Mouse (Mus musculus): ENCODE measurements around the gene Cdan1. TPM values are rescaled to one million over a fixed set of nuclear protein-coding genes. Genes with fewer than 3 reads are reported as not detected.
"Not testable (repeated sequence)": the region's sequence is repeated elsewhere in the genome, so short reads cannot be mapped to it uniquely, and the experiment has no call there.

Cdan1 gene
- polyA plus RNA-seq, 1 experiment from 2014 or later, result 6.8 TPM

- H3K9ac ChIP-seq, result no peak overlapping the region
- H3K9me3 ChIP-seq, result no peaks in the 10 kb centered on the region
- 93% methylated on average over 3 of the region's 3 CpGs for WGBS
- H3K27ac ChIP-seq, result no peak overlapping the region
- H3K4me2 ChIP-seq, result no peak overlapping the region
- H3K27me3 ChIP-seq, result no peaks in the 10 kb centered on the region
- H3K4me1 ChIP-seq, result no peaks in the 10 kb centered on the region
- H3K4me3 ChIP-seq, result no peak overlapping the region
- peaks cover 54% of the 10 kb centered on the region for H3K36me3 ChIP-seq
- ATAC-seq (ENCODE audit: insufficient number of reproducible peaks, insufficient read depth, low FRiP score, low TSS enrichment, low read depth), result no peak
These were observed 139.0 kb downstream of the Cdan1 start for GRCm38 (mm10) chr2:120710948-120711347.

- Histone ChIP-seq H3K27ac (no peak overlapping the region), H3K36me3 (peaks cover 56% of the 10 kb centered on the region), H3K27me3 (no peaks in the 10 kb centered on the region), H3K4me3 (no peak overlapping the region), H3K9ac (no peak overlapping the region), H3K9me3 (no peaks in the 10 kb centered on the region), H3K4me1 (no peaks in the 10 kb centered on the region), H3K4me2 (no peak overlapping the region)
- no peak for ATAC-seq (ENCODE audit: insufficient number of reproducible peaks, insufficient read depth, low FRiP score, low TSS enrichment, low read depth)
- WGBS, result 84% methylated on average over 3 of the region's 3 CpGs
These were observed 139.8 kb downstream of the Cdan1 start for GRCm38 (mm10) chr2:120710154-120710553.

- Histone ChIP-seq H3K27ac (no peak overlapping the region), H3K27me3 (no peaks in the 10 kb centered on the region), H3K9ac (no peak overlapping the region), H3K4me3 (no peak overlapping the region), H3K4me1 (no peaks in the 10 kb centered on the region), H3K4me2 (no peak overlapping the region), H3K9me3 (no peaks in the 10 kb centered on the region), H3K36me3 (peaks cover 32% of the 10 kb centered on the region)
- no peak for ATAC-seq (ENCODE audit: insufficient number of reproducible peaks, insufficient read depth, low FRiP score, low TSS enrichment, low read depth)
These were observed 142.9 kb downstream of the Cdan1 start for GRCm38 (mm10) chr2:120707041-120707440.

DNA sequence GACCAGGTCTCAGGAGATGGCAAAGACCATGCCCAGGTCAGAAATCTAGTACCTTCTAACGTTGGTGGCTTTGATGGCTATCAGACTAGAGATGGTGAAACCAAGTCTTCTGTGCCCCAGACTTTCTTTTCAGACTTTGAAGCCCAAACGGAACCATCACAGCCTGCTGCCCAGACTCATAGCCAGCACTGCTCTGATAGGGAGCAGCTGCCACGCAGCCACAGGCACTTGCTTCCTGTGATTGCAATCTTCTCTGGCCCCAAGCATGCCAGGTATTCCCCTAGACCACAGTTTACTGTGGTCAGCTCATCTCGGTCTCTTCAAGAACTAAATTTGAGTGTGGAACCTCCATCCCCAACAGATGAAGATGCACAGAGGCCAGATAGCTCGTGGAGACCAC lies 147.3 kb downstream of the Cdan1 start:
- Histone ChIP-seq H3K4me1 (no peaks in the 10 kb centered on the region), H3K9ac (no peak overlapping the region), H3K4me3 (no peak overlapping the region), H3K36me3 (peaks cover 53% of the 10 kb centered on the region), H3K27ac (no peak overlapping the region), H3K27me3 (no peaks in the 10 kb centered on the region), H3K4me2 (no peak overlapping the region), H3K9me3 (no peaks in the 10 kb centered on the region)
- ATAC-seq (ENCODE audit: insufficient number of reproducible peaks, insufficient read depth, low FRiP score, low TSS enrichment, low read depth), result no peak
- 72% methylated on average over 5 of the region's 5 CpGs for WGBS

- no peaks in the 10 kb centered on the region for H3K9me3 ChIP-seq
- no peaks in the 10 kb centered on the region for H3K27me3 ChIP-seq
- no peaks in the 10 kb centered on the region for H3K4me1 ChIP-seq
- no peak overlapping the region for H3K4me3 ChIP-seq
- H3K36me3 ChIP-seq, result peaks cover 59% of the 10 kb centered on the region
- ATAC-seq (ENCODE audit: insufficient number of reproducible peaks, insufficient read depth, low FRiP score, low TSS enrichment, low read depth), result no peak
- no peak overlapping the region for H3K4me2 ChIP-seq
- 85% methylated on average over 3 of the region's 3 CpGs for WGBS
- no peak overlapping the region for H3K27ac ChIP-seq
- H3K9ac ChIP-seq, result no peak overlapping the region
These were observed 149.5 kb downstream of the Cdan1 start for GRCm38 (mm10) chr2:120700379-120700885.

GRCm38 (mm10) chr2:120697767-120698166 lies 152.2 kb downstream of the Cdan1 start:
- no peak overlapping the region for H3K4me3 ChIP-seq
- H3K9me3 ChIP-seq, result no peaks in the 10 kb centered on the region
- peaks cover 61% of the 10 kb centered on the region for H3K36me3 ChIP-seq
- H3K27me3 ChIP-seq, result no peaks in the 10 kb centered on the region
- 80% methylated on average over 5 of the region's 5 CpGs for WGBS
- no peak overlapping the region for H3K27ac ChIP-seq
- no peak overlapping the region for H3K9ac ChIP-seq
- no peak for ATAC-seq (ENCODE audit: insufficient number of reproducible peaks, insufficient read depth, low FRiP score, low TSS enrichment, low read depth)
- no peak overlapping the region for H3K4me2 ChIP-seq
- H3K4me1 ChIP-seq, result no peaks in the 10 kb centered on the region

GRCm38 (mm10) chr2:120681151-120681550 lies 168.8 kb downstream of the Cdan1 start:
- H3K9me3 ChIP-seq; H3K27me3 ChIP-seq; H3K27ac ChIP-seq; H3K4me1 ChIP-seq; ATAC-seq (ENCODE audit: insufficient number of reproducible peaks, insufficient read depth, low FRiP score, low TSS enrichment, low read depth); H3K4me2 ChIP-seq; H3K4me3 ChIP-seq; H3K9ac ChIP-seq: not testable (repeated sequence)
- WGBS, result 84% methylated on average over 7 of the region's 7 CpGs
- H3K36me3 ChIP-seq, result peaks cover 18% of the 10 kb centered on the region

DNA sequence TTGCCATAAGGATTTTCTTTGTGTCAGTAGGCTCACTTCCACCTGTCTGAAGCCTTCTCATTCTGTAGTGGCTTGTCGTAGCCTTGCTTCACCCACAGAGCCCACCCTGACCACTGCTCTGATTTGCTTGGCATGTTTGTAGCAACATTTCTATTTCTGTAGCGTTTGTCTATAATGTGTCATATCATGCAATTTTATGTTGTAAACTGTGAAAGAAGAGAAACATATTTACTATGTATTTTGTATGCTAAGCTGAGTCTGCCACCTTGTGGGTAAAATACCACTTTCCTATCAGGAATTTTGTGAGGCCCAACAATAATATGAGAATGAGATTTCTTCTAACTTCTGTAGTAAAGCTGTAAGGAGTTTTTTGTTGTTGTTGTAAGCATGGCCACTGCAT lies 179.7 kb downstream of the Cdan1 start:
- H3K36me3 ChIP-seq, result peaks cover 5% of the 10 kb centered on the region; the same call in 1 of the 2 replicates
- no peak overlapping the region for H3K4me3 ChIP-seq
- H3K9ac ChIP-seq, result no peak overlapping the region
- 73% methylated on average over 2 of the region's 2 CpGs for WGBS
- H3K27me3 ChIP-seq, result no peaks in the 10 kb centered on the region
- H3K9me3 ChIP-seq, result no peaks in the 10 kb centered on the region
- no peaks in the 10 kb centered on the region for H3K4me1 ChIP-seq
- H3K27ac ChIP-seq, result no peak overlapping the region
- H3K4me2 ChIP-seq, result no peak overlapping the region
- no peak for ATAC-seq (ENCODE audit: insufficient number of reproducible peaks, insufficient read depth, low FRiP score, low TSS enrichment, low read depth)

- Histone ChIP-seq H3K27me3 (no peaks in the 10 kb centered on the region), H3K9ac (no peak overlapping the region), H3K9me3 (no peaks in the 10 kb centered on the region), H3K4me3 (no peak overlapping the region), H3K4me2 (no peak overlapping the region), H3K4me1 (no peaks in the 10 kb centered on the region), H3K36me3 (peaks cover 5% of the 10 kb centered on the region; the same call in 1 of the 2 replicates), H3K27ac (no peak overlapping the region)
- 85% methylated on average over 2 of the region's 2 CpGs for WGBS
- no peak for ATAC-seq (ENCODE audit: insufficient number of reproducible peaks, insufficient read depth, low FRiP score, low TSS enrichment, low read depth)
These were observed 182.5 kb downstream of the Cdan1 start for GRCm38 (mm10) chr2:120667446-120667845.

Other genes with a start within 250 kb of the Cdan1 start
- 27.9 and 29.5 TPM in 2 replicates for gene Haus2, start 240.7 kb downstream of the Cdan1 start, polyA plus RNA-seq (2015; fragmentation: Nextera tagmentation; extraction: Ambion mirVana)
- gene Lrrc57, start 240.6 kb downstream of the Cdan1 start, polyA plus RNA-seq (2015; fragmentation: Nextera tagmentation; extraction: Ambion mirVana), result 25.1 and 27.7 TPM in 2 replicates
- gene Stard9, start 221.0 kb downstream of the Cdan1 start, polyA plus RNA-seq (2015; fragmentation: Nextera tagmentation; extraction: Ambion mirVana), result 4.7 and 5.9 TPM in 2 replicates
- 5.6 and 5.8 TPM in 2 replicates for gene Ttbk2, start 476 bp upstream of the Cdan1 start, polyA plus RNA-seq (2015; fragmentation: Nextera tagmentation; extraction: Ambion mirVana)
- gene Ubr1, start 120.6 kb upstream of the Cdan1 start, polyA plus RNA-seq (2015; fragmentation: Nextera tagmentation; extraction: Ambion mirVana), result 28.9 and 29.5 TPM in 2 replicates
- 1.5 and 2.6 TPM in 2 replicates for gene Tmem62, start 126.9 kb upstream of the Cdan1 start, polyA plus RNA-seq (2015; fragmentation: Nextera tagmentation; extraction: Ambion mirVana)
- gene Ccndbp1, start 158.3 kb upstream of the Cdan1 start, polyA plus RNA-seq (2015; fragmentation: Nextera tagmentation; extraction: Ambion mirVana), result 41.7 and 45.1 TPM in 2 replicates
- gene Epb42, start 186.9 kb upstream of the Cdan1 start, polyA plus RNA-seq (2015; fragmentation: Nextera tagmentation; extraction: Ambion mirVana), result 0.87 and 3.2 TPM in 2 replicates
- 0.22 TPM in 1 of 2 replicates, not detected in the other for gene Tgm5, start 235.7 kb upstream of the Cdan1 start, polyA plus RNA-seq (2015; fragmentation: Nextera tagmentation; extraction: Ambion mirVana)